Mouse (Mus musculus) lung, postnatal 0 days (tissue): ENCODE data around the gene Hoxd8. TPM values are rescaled to one million over a fixed set of nuclear protein-coding genes. Genes with fewer than 3 reads are reported as not detected.

Source experiments
- ATAC-seq: fragments of 200-750 bp; cut with Nextera tagmentation; 2 replicates; pipeline ENCODE4 v1.8.0; 2017; ENCODE audit warnings: moderate library complexity
- DNase-seq: peaks from one replicate; pipeline ENCODE4 v3.0.0-alpha.2; 2016; ENCODE audit warnings: low spot score
- H3K27ac ChIP-seq: fragments of 300-500 bp; sonication (generic); 2 replicates; pipeline ENCODE4 v1.5.1; 2014; ENCODE audit warnings: antibody characterized with exemption, mild to moderate bottlenecking, low read length, mixed read lengths
- H3K27me3 ChIP-seq: fragments of 300-500 bp; sonication (generic); replicated peaks from 2 replicates; pipeline ENCODE4 v1.6.1; 2014; ENCODE audit warnings: low read length, mixed read lengths; ENCODE audit not compliant: insufficient read depth
- H3K36me3 ChIP-seq: fragments of 300-500 bp; sonication (generic); 2 replicates; pipeline ENCODE4 v1.6.1; 2014; ENCODE audit warnings: low read length, mixed read lengths; ENCODE audit not compliant: insufficient read depth
- H3K4me1 ChIP-seq: fragments of 300-500 bp; sonication (generic); 2 replicates; pipeline ENCODE4 v1.6.1; 2014; ENCODE audit warnings: antibody characterized with exemption, low read depth, low read length, mixed read lengths; ENCODE audit not compliant: insufficient read depth
- H3K4me2 ChIP-seq: fragments of 300-500 bp; sonication (generic); replicated peaks from 2 replicates; pipeline ENCODE4 v1.6.1; 2014; ENCODE audit warnings: low read depth, mild to moderate bottlenecking, low read length, moderate library complexity, mixed read lengths
- H3K4me3 ChIP-seq: fragments of 300-500 bp; sonication (generic); 2 replicates; pipeline ENCODE4 v1.5.1; 2014; ENCODE audit warnings: low read depth, low read length
- H3K9ac ChIP-seq: fragments of 300-500 bp; sonication (generic); replicated peaks from 2 replicates; pipeline ENCODE4 v1.6.1; 2014; ENCODE audit warnings: low read depth, mild to moderate bottlenecking
- H3K9me3 ChIP-seq: fragments of 300-500 bp; sonication (generic); 2 replicates; pipeline ENCODE4 v1.6.1; 2016; ENCODE audit warnings: low read length, mixed read lengths
- CTCF ChIP-seq: IDR thresholded peaks from 2 replicates; pipeline ENCODE4 v1.5.1; 2016; ENCODE audit warnings: antibody characterized with exemption, mild to moderate bottlenecking
- EP300 ChIP-seq: IDR thresholded peaks from 2 replicates; pipeline ENCODE4 v1.6.1; 2016; ENCODE audit warnings: antibody characterized with exemption, mild to moderate bottlenecking, control low read depth
- WGBS: fragments of 180-500 bp; shearing (Covaris S2); extraction: QIAGEN DNeasy Blood & Tissue Kit; methylation state at CpG from one replicate; pipeline ENCODE4 v1.1.7; 2014; 5-methylcytosine and 5-hydroxymethylcytosine counted together
- polyA plus RNA-seq: library from polyadenylated mRNA; unstranded; fragments of >200 nt; fragmentation: Nextera tagmentation; extraction: Ambion mirVana; gene quantifications from 2 replicates; pipeline ENCODE4 v1.2.1, GENCODE M21; 2015

Gene Hoxd8
- polyA plus RNA-seq, 1 experiment from 2014 or later = 0.44 TPM

DNA sequence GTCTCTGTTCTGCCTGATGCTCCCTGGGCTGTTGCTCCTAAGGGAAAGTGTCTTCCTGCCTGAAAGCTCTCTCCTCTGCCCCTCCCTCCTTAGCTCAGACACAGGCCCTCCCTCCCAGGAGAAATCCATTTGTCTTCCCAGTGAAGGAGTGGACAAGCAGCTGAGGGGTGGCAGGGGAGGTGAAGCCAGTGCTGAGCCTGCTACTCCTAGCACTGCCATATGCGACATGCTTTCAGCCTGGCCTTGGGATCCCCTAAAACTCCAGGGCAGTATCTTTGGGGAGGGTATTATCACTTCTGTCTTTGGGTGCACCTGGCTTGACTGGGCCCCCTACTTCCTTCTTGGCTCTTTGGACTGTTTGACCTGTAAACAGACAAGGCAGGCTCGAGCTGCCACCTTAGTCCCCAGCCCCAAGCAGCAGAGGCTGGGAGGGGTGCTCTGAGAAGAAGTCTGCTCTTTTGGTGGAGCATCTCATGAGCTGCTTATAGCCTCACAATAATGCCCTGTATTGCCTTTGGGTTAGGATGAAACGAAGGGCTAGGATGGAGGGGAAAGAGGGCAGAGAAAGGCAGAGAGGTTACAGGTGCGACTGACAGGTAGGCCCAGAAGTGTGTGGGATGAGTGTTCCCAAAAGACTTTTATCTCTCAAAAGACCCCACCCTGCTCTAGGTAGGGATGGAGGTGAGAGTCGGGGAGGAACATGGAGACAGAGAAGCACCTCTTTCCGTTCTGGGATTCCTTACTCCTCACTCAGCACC is 41.3 kb downstream of the Hoxd8 start:
- ATAC-seq (no peak), DNase-seq (no peak)
- TF ChIP-seq EP300 (no peak), CTCF (no peak)
- 9% methylated on average over 6 of the region's 6 CpGs for WGBS
- no peaks in the 10 kb centered on the region for H3K9me3 ChIP-seq
- H3K27me3 ChIP-seq = peaks cover 88% of the 10 kb centered on the region
- H3K4me3 ChIP-seq = no peak overlapping the region
- no peak overlapping the region for H3K27ac ChIP-seq
- H3K4me2 ChIP-seq = no peak overlapping the region
- H3K4me1 ChIP-seq = peaks cover 8% of the 10 kb centered on the region; the same call in 1 of the 2 replicates
- no peak overlapping the region for H3K9ac ChIP-seq
- no peaks in the 10 kb centered on the region for H3K36me3 ChIP-seq

- Histone ChIP-seq H3K4me1 (peaks cover 8% of the 10 kb centered on the region; the same call in 1 of the 2 replicates), H3K4me3 (no peak overlapping the region), H3K27me3 (peaks cover 89% of the 10 kb centered on the region), H3K27ac (no peak overlapping the region), H3K9ac (no peak overlapping the region), H3K4me2 (no peak overlapping the region), H3K36me3 (no peaks in the 10 kb centered on the region), H3K9me3 (no peaks in the 10 kb centered on the region)
- no peak for ATAC-seq
- 5% methylated on average over 58 of the region's 58 CpGs for WGBS
- TF ChIP-seq CTCF (no peak), EP300 (no peak)
- no peak for DNase-seq
These were observed 42.0 kb downstream of the Hoxd8 start for GRCm38 (mm10) chr2:74746298-74746921.

GRCm38 (mm10) chr2:74747006-74747405 is 42.6 kb downstream of the Hoxd8 start:
- Histone ChIP-seq H3K36me3 (no peaks in the 10 kb centered on the region), H3K27ac (no peak overlapping the region), H3K4me1 (peaks cover 8% of the 10 kb centered on the region; the same call in 1 of the 2 replicates), H3K9ac (no peak overlapping the region), H3K4me2 (no peak overlapping the region), H3K27me3 (peaks cover 89% of the 10 kb centered on the region), H3K4me3 (no peak overlapping the region), H3K9me3 (no peaks in the 10 kb centered on the region)
- ATAC-seq (no peak), DNase-seq (no peak)
- WGBS = 5% methylated on average over 24 of the region's 24 CpGs
- no peak for TF ChIP-seq CTCF
- no peak for TF ChIP-seq EP300

DNA sequence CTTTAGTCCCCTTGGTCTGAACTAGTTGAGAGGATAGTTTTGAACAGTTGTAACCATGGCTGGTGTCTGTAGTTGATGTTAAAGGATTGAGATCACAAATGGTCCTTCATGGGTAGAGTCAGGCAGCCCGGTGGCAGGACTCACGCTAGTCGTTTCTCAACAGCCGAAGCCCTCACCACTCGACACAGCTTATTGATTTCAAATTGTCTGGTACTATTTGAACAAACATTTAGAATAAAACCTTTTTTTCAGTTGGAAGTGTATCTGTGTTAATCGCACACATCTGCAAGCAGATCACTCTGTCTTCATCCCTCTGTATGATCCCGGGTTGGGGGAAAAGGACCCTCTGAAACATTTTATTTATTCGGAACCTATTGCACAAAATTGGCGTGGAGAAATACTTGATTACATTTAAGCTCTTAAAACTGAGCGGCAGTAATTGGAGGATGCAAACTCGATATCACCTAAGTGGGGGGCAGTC is 43.3 kb downstream of the Hoxd8 start:
- no peak overlapping the region for H3K27ac ChIP-seq
- H3K9ac ChIP-seq = no peak overlapping the region
- no peak for ATAC-seq
- DNase-seq = no peak
- H3K4me3 ChIP-seq = no peak overlapping the region
- no peaks in the 10 kb centered on the region for H3K36me3 ChIP-seq
- peaks cover 93% of the 10 kb centered on the region for H3K27me3 ChIP-seq
- TF ChIP-seq EP300 = no peak
- no peak for TF ChIP-seq CTCF
- H3K4me1 ChIP-seq = peaks cover 8% of the 10 kb centered on the region; the same call in 1 of the 2 replicates
- H3K4me2 ChIP-seq = no peak overlapping the region
- no peaks in the 10 kb centered on the region for H3K9me3 ChIP-seq
- WGBS = 19% methylated on average over 11 of the region's 11 CpGs

- Histone ChIP-seq H3K4me1 (peaks cover 11% of the 10 kb centered on the region; the same call in 1 of the 2 replicates), H3K27ac (no peak overlapping the region), H3K9ac (no peak overlapping the region), H3K4me2 (no peak overlapping the region), H3K27me3 (peaks cover 94% of the 10 kb centered on the region), H3K4me3 (no peak overlapping the region), H3K9me3 (no peaks in the 10 kb centered on the region), H3K36me3 (no peaks in the 10 kb centered on the region)
- TF ChIP-seq CTCF = no peak
- TF ChIP-seq EP300 = no peak
- DNase-seq (no peak), ATAC-seq (no peak)
- 14% methylated on average over 9 of the region's 9 CpGs for WGBS
These were observed 44.1 kb downstream of the Hoxd8 start for GRCm38 (mm10) chr2:74748436-74748995.
